Mouse (Mus musculus) retina, embryonic 14.5 days (tissue): ENCODE data around the gene Adam34.
"Not testable (repeated sequence)": the region's sequence is repeated elsewhere in the genome, so short reads cannot be mapped to it uniquely, and the experiment has no call there.

Experiments used
- DNase-seq: peaks from one replicate; pipeline ENCODE4 v3.0.0-alpha.2; 2015; ENCODE audit warnings: low spot score

Gene Adam34

GRCm38 (mm10) chr8:43709949-43710348 is at the start of gene Adam34:
Gene Adam34, minus strand, starts transcription at chr8:43710049.
- no peak for DNase-seq

- no peak for DNase-seq
These were observed 82.7 kb downstream of the Adam34 start, which contains the start of gene Gm5346 for GRCm38 (mm10) chr8:43627176-43627575. Gene Gm5346, minus strand, starts transcription at chr8:43627276.

GRCm38 (mm10) chr8:43616046-43616445 is 93.8 kb downstream of the Adam34 start:
- no peak for DNase-seq

GRCm38 (mm10) chr8:43603657-43604056 is 106.2 kb downstream of the Adam34 start:
- not testable (repeated sequence) for DNase-seq

- DNase-seq: not testable (repeated sequence)
These were observed 106.7 kb downstream of the Adam34 start for GRCm38 (mm10) chr8:43603166-43603565.
